Mouse (Mus musculus) brain, embryonic 14.5 days (tissue): Measurements from ENCODE around the gene Kif5a. TPM values are rescaled to one million over a fixed set of nuclear protein-coding genes. Genes with fewer than 3 reads are reported as not detected.

ENCODE experiments used
- DNase-seq: peaks from one replicate; pipeline ENCODE4 v3.0.0-alpha.2; 2011; ENCODE audit warnings: low read depth
- CTCF ChIP-seq: fragments of 200-500 bp; IDR thresholded peaks from 2 replicates; pipeline ENCODE4 v1.5.1; 2012; ENCODE audit warnings: inconsistent platforms, mild to moderate bottlenecking, moderate library complexity, borderline replicate concordance; ENCODE audit not compliant: insufficient read depth, insufficient read length; ENCODE audit errors: extremely low read depth
- POLR2A ChIP-seq: fragments of 200-500 bp; IDR thresholded peaks from 2 replicates; pipeline ENCODE4 v1.6.1; 2012; ENCODE audit warnings: mild to moderate bottlenecking, inconsistent platforms, borderline replicate concordance; ENCODE audit not compliant: poor library complexity, insufficient read depth, insufficient read length, severe bottlenecking; ENCODE audit errors: extremely low read depth
- polyA plus RNA-seq: library from polyadenylated mRNA; depleted of rRNA; stranded (reverse); fragments of >200 nt; gene quantifications from 2 replicates; pipeline ENCODE4 v1.2.3, GENCODE M21; 2012

Gene Kif5a
- polyA plus RNA-seq, 1 experiment, result 134 TPM

DNA sequence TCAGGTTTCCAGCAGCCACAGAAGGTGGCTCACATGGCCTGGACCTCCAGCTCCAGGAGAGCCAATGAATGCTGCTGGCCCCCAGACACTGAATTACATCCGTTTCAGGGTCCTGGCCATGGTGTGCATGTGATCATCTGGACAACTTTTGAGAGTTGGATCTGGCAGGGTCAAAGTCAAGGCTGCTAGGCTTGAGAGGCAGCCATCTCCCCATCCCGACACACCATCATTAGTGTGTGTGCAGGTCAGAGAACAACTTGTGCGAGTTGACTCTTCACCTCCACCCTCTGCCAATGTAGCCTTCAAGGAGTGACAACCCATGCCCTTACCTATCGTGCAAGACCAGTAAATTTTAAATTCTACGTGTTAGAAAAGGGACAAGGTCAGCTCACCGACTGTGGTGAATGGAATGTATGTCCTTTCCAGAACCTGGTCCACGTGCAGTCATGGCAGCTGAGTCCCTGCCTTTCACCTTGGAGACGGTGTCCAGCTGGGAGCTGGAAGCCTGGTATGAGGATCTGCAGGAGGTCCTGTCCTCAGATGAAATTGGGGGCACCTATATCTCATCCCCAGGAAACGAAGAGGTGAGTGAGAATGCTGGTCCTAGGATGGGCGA, 31.9 kb upstream of the Kif5a start:
- DNase-seq, result no peak
- TF ChIP-seq CTCF, result no peak
- TF ChIP-seq POLR2A, result no peak

DNA sequence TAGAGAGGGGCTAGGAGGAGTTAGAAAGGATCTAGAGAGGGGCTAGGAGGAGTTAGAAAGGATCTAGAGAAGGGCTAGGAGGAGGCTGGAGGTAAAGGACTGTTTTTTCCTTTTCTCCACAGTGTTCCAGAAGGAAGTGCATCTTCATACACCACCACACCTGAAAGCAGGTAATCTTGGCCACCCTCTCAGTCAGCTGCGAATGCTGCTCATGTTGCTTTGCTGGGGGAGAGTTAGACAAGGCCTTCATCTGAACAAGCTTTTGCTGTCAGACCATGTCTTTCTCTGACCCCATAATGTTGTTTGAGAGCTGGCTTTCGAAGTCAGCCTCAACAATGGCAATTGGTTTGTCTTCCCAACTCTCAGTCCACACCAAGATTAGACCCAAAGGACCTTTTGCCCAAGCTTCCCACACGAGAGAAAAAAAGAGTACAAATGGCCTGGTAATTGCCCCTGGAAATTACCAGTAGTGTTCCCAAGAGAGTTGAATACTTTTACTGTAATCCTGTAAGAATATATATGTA, 30.5 kb upstream of the Kif5a start:
- TF ChIP-seq CTCF (no peak), POLR2A (no peak)

DNA sequence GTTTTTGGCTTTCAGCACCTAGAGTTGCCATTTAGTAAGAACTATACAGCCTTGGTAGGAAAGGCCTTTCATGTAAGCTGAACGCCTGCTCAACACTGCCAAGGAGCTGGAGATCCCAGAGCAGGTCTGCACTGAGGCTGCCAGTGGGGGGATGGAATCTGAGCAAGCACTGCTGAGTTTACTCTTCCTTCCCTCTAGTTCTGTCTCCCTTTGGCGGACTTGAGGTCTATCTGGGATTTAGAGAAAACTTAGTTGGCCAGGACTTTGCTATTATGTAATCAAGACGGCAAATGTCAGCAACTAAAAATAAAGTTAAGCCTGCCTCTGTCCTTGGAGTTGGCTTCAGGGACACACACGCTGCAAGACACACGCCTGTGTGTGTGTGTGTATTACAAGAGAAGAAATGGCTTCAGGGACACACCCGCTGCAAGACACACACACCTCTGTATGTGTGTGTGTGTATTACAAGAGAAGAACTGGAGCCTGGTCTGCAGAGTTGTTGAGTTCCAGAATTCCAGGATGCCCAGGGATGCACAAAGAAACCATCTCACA, 29.9 kb upstream of the Kif5a start:
- TF ChIP-seq CTCF (no peak), POLR2A (no peak)
- no peak for DNase-seq

More for the DNA sequence above, 30.5 kb upstream of the Kif5a start:
- DNase-seq, result no peak

DNA sequence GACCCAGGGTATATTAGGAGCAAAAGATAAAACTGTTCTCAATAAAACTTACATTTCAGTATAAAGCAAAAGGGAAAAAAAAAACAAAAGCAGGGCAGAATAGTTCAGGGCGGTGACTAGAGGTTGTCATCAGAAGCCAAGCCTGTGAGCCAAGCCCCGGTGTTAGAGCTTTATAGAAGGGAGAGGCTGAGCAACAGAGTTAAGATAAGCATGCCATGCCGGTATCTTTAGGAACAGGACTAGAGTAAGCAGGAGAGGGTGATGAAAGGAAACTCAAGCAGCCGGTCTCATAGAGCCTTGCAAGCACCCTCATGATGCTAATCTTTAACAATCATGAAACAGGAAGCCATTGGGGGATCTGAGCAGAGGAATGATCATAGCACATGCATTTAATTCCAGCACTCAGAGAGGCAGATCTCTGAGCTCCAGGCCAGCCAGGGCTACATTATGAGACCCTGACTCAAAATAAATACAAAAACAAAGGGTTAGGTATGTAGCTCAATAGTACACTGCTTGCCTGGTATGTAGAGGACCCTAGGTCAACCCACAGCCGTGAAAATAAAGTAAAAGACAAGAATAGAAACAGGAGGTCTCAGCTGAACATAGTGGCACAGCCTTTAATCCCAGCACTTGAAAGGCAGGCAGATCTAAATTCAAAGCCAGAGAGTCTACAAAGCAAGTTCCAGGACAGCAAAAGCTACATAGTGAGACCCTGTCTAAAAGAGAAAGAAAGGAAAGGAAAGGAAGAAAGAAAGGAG, 28.9 kb upstream of the Kif5a start:
- TF ChIP-seq POLR2A (no peak), CTCF (no peak)
- no peak for DNase-seq

DNA sequence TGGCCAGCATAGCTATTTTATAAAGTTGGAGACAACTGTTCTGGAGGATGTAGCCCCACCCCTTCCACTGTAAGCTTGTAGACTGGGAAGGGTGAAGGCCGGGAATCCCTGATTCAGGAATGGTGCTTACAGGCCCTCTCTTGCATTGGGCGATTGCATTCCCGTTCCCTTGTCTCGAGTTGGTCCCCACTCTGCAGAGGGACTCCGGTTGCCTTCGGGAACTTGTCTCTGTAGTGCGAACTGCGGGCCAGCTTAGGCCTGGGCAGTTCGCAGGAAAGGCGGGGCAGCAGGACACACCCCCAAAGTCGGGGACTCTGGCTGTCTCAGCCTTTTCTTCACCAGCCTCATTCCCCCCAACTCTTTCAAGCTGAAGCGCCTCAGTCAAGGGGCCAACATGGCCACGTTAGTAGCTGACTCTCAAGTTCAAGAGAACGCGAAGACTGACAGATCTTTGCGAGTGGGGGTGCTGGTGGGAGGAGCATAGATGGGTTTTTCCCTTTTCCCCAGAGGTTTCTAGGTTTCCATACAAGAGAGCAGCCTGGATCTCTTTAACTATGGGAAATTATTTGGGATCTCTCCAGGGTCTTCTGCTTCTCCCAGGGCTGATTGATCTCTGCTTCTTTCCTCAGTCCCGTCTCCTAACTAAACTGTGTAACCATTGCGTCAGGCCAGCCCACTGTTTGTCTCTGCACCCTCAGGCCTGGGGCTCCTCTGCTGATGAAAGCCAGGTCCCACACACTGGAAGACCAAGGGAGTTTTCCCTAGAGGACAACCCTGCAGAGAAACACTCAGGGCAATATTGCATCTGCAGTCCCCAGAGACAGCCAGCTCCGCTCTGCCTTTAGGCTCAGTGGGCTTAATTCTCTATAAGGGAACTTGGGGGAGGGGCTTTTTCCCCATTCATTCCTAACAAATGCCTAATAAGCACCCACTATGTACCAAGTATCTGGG, 28.1 kb upstream of the Kif5a start:
- peak; percentile 19 for DNase-seq

DNA sequence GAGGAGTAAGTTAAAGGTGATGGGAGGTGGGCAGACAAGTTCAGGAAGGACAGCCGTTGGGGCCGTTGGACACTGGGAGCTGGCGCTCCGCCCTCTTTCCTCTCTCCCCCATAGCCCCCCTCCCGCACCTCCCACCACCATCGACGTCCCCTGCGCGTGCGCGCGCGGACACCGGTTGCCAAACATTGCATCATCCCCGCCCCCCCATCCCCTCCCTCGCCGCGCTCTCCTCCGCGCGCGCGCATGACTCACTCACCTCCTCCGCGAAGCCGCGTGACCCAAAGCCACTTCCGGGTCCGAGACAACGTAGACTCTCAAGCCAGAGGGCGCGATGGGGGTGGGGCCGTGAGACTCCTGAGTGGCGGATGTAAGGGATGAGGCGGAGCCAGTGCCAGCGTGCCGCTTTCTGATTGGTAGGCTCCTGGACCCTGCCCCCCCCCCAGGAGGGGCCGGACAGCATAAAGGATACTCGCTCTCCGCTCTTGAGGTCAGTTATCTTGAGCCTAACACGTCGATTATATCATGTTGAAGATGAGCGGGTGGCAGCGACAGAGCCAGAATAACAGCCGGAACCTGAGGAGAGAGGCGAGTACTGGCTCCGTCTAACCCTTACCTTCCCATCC, 27.3 kb upstream of the Kif5a start:
- TF ChIP-seq POLR2A (peak; percentile 47; the same call in 1 of the 2 replicates), CTCF (no peak)
- peak; percentile 100 for DNase-seq

More for the DNA sequence above, 28.1 kb upstream of the Kif5a start:
- TF ChIP-seq CTCF (no peak), POLR2A (no peak)

DNA sequence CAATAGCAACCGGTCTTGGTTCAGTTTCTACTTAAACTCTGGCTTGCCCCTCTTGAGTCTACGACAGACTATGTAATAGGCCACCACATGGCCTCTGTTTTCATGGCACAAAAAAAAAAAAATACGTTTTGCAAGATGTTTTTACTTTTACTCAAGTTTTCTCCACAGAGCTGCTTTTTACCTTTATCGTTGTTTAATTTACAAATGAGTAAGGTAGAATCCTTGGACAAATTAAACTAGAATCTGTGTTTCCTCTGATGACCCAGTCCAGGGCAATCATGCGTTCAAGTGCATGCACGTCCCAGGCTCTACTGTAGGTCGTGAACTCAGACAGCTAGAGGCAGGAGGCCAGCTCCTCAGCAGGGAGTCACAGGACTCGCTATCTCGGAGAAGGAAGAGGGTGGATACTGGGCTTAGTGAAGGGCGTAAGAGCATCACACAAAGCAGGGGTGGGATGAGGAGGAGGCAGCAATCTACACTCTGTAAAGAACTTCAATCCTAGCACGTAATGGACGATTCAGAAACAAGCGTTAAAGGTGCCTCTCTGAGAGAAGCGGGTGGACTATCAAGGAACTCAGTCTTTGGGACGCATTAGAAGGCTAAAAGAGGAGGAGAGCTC, 26.5 kb upstream of the Kif5a start:
- DNase-seq, result peak; percentile 70
- no peak for TF ChIP-seq CTCF
- TF ChIP-seq POLR2A, result no peak

DNA sequence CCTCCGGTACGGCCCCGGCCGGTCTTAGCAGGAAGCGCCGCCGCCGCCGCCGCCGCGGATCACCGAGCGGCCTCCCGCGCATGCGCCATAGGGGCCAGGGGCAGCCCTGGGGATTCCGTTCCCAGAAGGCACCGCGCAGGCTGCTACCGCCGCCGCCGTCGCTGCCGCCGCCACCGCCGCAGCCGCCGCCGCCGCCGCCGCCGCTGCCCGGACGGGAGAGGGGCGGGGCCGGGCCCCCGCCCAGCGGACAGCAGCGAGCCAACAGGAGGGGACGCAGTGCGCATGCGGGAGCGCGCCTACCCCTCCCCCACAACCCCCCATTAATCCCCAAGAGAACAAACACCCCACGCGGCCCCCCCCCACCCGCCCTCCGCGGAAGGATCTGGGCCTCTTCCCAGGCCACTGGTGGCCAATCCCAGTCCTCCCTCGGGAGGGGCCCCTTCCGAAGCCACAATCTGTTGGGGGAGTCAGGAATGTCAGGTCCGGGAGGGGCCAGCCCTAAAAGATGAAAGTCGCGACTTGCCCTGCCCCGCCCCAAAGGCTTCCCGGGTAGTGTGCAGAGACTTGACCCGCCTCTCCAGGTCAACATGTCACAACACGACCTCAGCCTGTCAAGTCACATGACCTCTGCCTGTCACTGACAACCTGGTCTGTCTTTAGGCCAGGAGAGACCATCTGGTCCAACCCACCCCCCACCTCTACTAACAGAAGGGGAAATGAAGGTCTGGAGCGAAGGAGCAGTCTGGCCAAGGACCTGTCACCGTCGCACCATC, 25.8 kb upstream of the Kif5a start, which contains the start of gene Mbd6:
TSS of gene Mbd6 (minus strand) at position 219 of the 773 bp plus-strand sequence.
- peak; percentile 91 for DNase-seq
- TF ChIP-seq CTCF (no peak), POLR2A (peak; percentile 72; the same call in 1 of the 2 replicates)

DNA sequence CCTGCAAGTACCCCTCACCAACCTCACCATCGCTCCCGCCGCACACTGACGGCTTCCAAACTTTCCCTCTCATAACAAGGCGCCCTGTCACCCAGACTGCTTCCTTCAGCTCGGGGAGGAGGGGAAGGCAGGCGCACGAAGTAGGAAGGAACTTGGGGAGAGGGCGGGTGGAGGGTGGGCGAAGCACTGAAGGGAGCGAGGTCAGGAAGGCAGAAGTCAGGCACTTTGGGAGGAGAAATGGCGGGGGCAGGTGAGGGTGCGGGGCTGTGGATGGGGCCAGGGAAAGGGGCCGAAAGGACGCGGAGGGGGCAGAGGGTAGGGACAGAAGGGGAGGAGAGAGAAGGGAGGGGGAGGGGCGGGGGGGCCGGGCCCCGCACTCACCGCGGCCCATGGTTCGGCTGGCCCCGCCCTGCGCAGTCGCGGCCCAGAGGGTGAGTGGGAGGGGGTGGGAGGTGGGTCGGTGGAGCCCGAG, 25.2 kb upstream of the Kif5a start:
- peak; percentile 78 for DNase-seq
- TF ChIP-seq CTCF (no peak), POLR2A (no peak)
